Mouse (Mus musculus) limb, embryonic 14.5 days (tissue): Measurements from ENCODE around the gene Esrrg. TPM values are rescaled to one million over a fixed set of nuclear protein-coding genes. Genes with fewer than 3 reads are reported as not detected.

Experiments
- ATAC-seq: fragments of 200-750 bp; cut with Nextera tagmentation; 2 replicates; pipeline ENCODE4 v1.8.0; 2017; ENCODE audit warnings: low read depth, moderate number of reproducible peaks, moderate TSS enrichment; ENCODE audit not compliant: low FRiP score
- DNase-seq: peaks from one replicate; pipeline ENCODE4 v3.0.0-alpha.2; 2015; ENCODE audit warnings: low spot score
- H3K27ac ChIP-seq: fragments of 300-500 bp; sonication (generic); replicated peaks from 2 replicates; pipeline ENCODE4 v1.5.1; 2014; ENCODE audit warnings: low read depth, mild to moderate bottlenecking, low read length, moderate library complexity, mixed read lengths
- H3K27me3 ChIP-seq: fragments of 300-500 bp; sonication (generic); 2 replicates; pipeline ENCODE4 v1.6.1; 2014; ENCODE audit warnings: low read length, mixed read lengths; ENCODE audit not compliant: control insufficient read depth, insufficient read depth
- H3K36me3 ChIP-seq: fragments of 300-500 bp; sonication (generic); 2 replicates; pipeline ENCODE4 v1.6.1; 2014; ENCODE audit warnings: mild to moderate bottlenecking, low read length, moderate library complexity, mixed read lengths; ENCODE audit not compliant: control insufficient read depth, insufficient read depth
- H3K4me1 ChIP-seq: fragments of 300-500 bp; sonication (generic); 2 replicates; pipeline ENCODE4 v1.6.1; 2014; ENCODE audit warnings: antibody characterized with exemption, low read length, mixed read lengths; ENCODE audit not compliant: control insufficient read depth, insufficient read depth
- H3K4me2 ChIP-seq: fragments of 300-500 bp; sonication (generic); replicated peaks from 2 replicates; pipeline ENCODE4 v1.6.1; 2014; ENCODE audit warnings: low read depth, mild to moderate bottlenecking, low read length, moderate library complexity; ENCODE audit not compliant: severe bottlenecking
- H3K4me3 ChIP-seq: fragments of 300-500 bp; sonication (generic); replicated peaks from 2 replicates; pipeline ENCODE4 v1.5.1; 2014; ENCODE audit warnings: low read length
- H3K9ac ChIP-seq: fragments of 300-500 bp; sonication (generic); 2 replicates; pipeline ENCODE4 v1.6.1; 2014; ENCODE audit warnings: mild to moderate bottlenecking, low read depth, low read length, moderate library complexity; ENCODE audit not compliant: severe bottlenecking
- H3K9me3 ChIP-seq: fragments of 300-500 bp; sonication (generic); 2 replicates; pipeline ENCODE4 v1.6.1; 2016; ENCODE audit warnings: low read length; ENCODE audit not compliant: control insufficient read depth
- POLR2A ChIP-seq: fragments of 200-500 bp; IDR thresholded peaks from 2 replicates; pipeline ENCODE4 v1.8.0; 2012; ENCODE audit warnings: inconsistent platforms, mild to moderate bottlenecking, moderate library complexity, borderline replicate concordance; ENCODE audit not compliant: insufficient read depth, insufficient read length; ENCODE audit errors: extremely low read depth
- WGBS: fragments of 180-500 bp; shearing (Covaris S2); extraction: QIAGEN DNeasy Blood & Tissue Kit; methylation state at CpG from one replicate; pipeline ENCODE4 v1.1.7; 2014; 5-methylcytosine and 5-hydroxymethylcytosine counted together
- polyA plus RNA-seq, 2 experiments: library from polyadenylated mRNA; depleted of rRNA in 1 of 2; stranded (reverse) in 1 of 2; unstranded in 1 of 2; fragments of >200 nt; fragmentation: Nextera tagmentation in 1 of 2; extraction: Ambion mirVana in 1 of 2; gene quantifications; 2 replicates each; pipeline versions ENCODE4 v1.2.1 to v1.2.3; 2012 to 2014

The Esrrg gene
- polyA plus RNA-seq, 2 experiments = 1.1 to 1.5 TPM

DNA sequence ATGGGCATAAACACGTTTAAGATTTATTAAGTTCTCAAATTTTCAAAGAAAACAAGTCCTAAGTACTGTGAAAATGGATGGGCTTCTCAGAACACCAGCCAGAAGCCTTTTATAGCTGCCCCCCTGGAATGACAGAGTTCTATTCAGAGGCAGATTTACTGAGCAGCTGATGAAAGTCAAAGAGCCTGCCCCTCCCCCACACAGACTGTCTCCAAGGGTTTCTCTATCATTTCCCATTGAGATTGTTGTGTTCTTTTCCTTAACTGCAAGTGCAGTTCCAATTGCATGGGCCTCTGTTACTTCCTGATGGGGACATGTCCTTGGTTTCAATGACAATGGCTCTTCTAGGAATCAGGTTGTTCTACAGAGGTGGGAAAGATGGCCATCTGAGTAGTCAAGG is 116.1 kb downstream of the Esrrg start:
- 34% methylated on average over 1 of the region's 1 CpGs for WGBS
- no peaks in the 10 kb centered on the region for H3K4me1 ChIP-seq
- no peak for ATAC-seq

DNA sequence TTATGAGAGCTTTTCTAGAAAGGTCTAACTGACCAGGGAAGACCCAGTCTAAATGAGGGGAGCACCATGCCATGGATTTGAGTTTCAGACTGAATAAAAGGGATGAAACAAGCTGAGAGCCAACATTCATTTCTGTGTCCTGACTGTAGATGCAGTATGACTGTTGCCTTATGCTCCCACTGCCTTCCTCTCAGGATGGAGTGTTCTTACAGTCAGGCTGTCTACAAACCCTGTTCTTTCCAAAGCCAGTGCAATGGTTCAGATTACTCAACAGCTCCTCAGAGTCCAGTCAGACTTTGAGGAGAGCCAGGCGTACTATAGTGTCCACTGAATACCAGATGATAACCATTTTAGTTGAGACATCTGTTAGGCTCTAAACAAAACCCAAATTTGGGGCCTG is 116.8 kb downstream of the Esrrg start:
- Histone ChIP-seq H3K9me3 (no peaks in the 10 kb centered on the region), H3K36me3 (no peaks in the 10 kb centered on the region), H3K27me3 (no peaks in the 10 kb centered on the region), H3K4me2 (no peak overlapping the region), H3K4me1 (no peaks in the 10 kb centered on the region), H3K9ac (no peak overlapping the region), H3K27ac (no peak overlapping the region), H3K4me3 (no peak overlapping the region)
- DNase-seq = no peak
- no peak for ATAC-seq
- TF ChIP-seq POLR2A = no peak
- 90% methylated on average over 1 of the region's 1 CpGs for WGBS

More for the DNA sequence above, 116.1 kb downstream of the Esrrg start:
- Histone ChIP-seq H3K27me3 (no peaks in the 10 kb centered on the region), H3K36me3 (no peaks in the 10 kb centered on the region), H3K27ac (no peak overlapping the region), H3K9me3 (no peaks in the 10 kb centered on the region), H3K4me2 (no peak overlapping the region), H3K4me3 (no peak overlapping the region), H3K9ac (no peak overlapping the region)
- no peak for TF ChIP-seq POLR2A
- DNase-seq = no peak

DNA sequence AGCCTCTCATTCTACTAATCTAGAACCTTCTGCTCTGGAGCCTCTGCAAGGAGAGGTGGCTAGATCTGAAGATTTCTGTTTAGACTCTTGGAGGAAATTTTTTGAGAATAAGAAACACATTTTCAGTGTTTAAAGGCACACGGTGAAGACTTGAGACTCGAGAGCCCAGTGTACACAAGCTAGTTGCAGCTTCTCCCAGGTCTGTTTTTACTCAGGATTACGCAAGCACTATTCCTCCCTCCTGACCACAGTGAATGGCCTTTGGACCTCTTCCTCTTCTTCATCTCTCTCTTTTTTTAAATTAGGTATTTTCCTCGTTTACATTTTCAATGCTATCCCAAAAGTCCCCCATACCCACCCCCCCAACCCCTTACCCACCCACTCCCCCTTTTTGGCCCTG is 122.6 kb downstream of the Esrrg start:
- H3K4me2 ChIP-seq = no peak overlapping the region
- 82% methylated on average over 4 of the region's 4 CpGs for WGBS
- no peaks in the 10 kb centered on the region for H3K4me1 ChIP-seq
- no peak for ATAC-seq
- no peaks in the 10 kb centered on the region for H3K9me3 ChIP-seq
- no peak for DNase-seq
- H3K27me3 ChIP-seq = no peaks in the 10 kb centered on the region
- no peak overlapping the region for H3K4me3 ChIP-seq
- H3K9ac ChIP-seq = no peak overlapping the region
- TF ChIP-seq POLR2A = no peak
- no peaks in the 10 kb centered on the region for H3K36me3 ChIP-seq
- H3K27ac ChIP-seq = no peak overlapping the region

DNA sequence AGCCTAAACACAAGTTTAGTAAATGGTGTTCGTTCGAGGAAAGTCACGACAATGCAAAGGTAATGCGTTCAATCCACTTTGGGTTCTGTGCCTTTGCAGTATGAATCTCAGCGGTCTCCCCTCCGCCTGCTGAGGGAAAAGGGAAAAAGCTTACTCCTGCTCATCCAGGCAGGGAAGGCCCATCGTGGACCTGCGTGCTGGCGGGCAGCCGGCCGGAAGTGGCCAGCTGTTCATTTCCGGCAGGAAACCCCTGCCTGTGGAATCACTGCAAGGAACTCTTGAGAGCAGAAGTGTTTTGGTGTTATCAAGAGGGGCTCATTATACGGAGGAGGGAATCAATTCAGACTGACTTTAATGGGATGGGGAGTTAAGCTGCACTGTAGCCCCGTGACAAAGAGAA is 127.9 kb downstream of the Esrrg start:
- Histone ChIP-seq H3K4me3 (no peak overlapping the region), H3K36me3 (no peaks in the 10 kb centered on the region), H3K9ac (no peak overlapping the region), H3K27me3 (no peaks in the 10 kb centered on the region), H3K4me2 (no peak overlapping the region), H3K4me1 (0 out of 2 replicates have a peak, but pooled peaks cover 3% of the 10 kb centered on the region), H3K9me3 (no peaks in the 10 kb centered on the region), H3K27ac (no peak overlapping the region)
- no peak for ATAC-seq
- no peak for TF ChIP-seq POLR2A
- DNase-seq = no peak
- WGBS = 45% methylated on average over 14 of the region's 14 CpGs

DNA sequence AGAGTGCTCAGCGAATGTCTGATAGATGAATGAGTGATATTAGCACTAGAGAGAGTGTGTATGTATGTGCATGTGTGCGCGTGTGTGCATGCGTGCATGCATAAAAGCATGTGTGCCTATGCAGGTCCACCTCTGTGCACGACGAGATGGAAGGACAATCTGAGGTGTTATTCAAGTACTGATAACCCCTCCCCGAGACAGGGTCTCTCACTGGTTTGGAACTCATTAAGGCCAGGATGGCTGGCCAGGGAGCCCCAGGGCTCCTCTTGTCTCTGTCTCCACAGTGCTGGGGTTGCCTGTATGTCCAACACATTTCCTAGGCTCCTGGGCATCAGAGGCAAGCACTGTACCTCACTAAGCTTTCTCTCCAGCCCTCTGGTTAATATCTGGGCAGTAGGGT is 128.7 kb downstream of the Esrrg start:
- no peaks in the 10 kb centered on the region for H3K36me3 ChIP-seq
- H3K27ac ChIP-seq = no peak overlapping the region
- no peak for DNase-seq
- no peaks in the 10 kb centered on the region for H3K27me3 ChIP-seq
- H3K4me3 ChIP-seq = no peak overlapping the region
- 0 out of 2 replicates have a peak, but pooled peaks cover 3% of the 10 kb centered on the region for H3K4me1 ChIP-seq
- H3K9ac ChIP-seq = no peak overlapping the region
- H3K4me2 ChIP-seq = no peak overlapping the region
- ATAC-seq = no peak
- TF ChIP-seq POLR2A = no peak
- WGBS = 80% methylated on average over 7 of the region's 7 CpGs
- H3K9me3 ChIP-seq = no peaks in the 10 kb centered on the region

DNA sequence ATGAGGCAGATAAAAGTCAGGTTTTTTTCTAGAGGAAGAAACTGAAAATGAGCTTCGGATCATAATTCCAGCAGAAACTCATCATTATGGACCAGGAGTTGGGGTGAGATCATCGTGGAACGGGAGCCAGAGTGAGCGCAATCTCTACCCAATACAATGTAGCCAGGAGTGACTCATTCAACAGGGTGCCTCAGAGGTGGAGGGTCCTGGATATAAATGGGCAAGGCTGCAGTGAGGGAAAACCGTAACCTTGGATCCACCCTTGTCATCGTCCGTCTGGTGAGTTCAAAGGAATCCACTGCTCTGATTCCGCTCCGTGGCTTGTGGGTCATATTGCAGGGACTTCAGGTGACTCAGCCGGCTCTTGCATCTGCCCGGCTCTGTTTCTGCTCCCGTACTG is 131.9 kb downstream of the Esrrg start:
- Histone ChIP-seq H3K9ac (no peak overlapping the region), H3K27me3 (no peaks in the 10 kb centered on the region), H3K4me3 (no peak overlapping the region), H3K9me3 (no peaks in the 10 kb centered on the region), H3K4me1 (0 out of 2 replicates have a peak, but pooled peaks cover 3% of the 10 kb centered on the region), H3K4me2 (no peak overlapping the region), H3K27ac (no peak overlapping the region), H3K36me3 (no peaks in the 10 kb centered on the region)
- ATAC-seq = no peak
- WGBS = 73% methylated on average over 12 of the region's 12 CpGs
- no peak for DNase-seq
- TF ChIP-seq POLR2A = no peak
